Mouse (Mus musculus): ENCODE data around the gene Col4a2.
A peak's percentile ranks its signal among the peaks of the same experiment; 100 is the strongest.

Gene Col4a2

DNA sequence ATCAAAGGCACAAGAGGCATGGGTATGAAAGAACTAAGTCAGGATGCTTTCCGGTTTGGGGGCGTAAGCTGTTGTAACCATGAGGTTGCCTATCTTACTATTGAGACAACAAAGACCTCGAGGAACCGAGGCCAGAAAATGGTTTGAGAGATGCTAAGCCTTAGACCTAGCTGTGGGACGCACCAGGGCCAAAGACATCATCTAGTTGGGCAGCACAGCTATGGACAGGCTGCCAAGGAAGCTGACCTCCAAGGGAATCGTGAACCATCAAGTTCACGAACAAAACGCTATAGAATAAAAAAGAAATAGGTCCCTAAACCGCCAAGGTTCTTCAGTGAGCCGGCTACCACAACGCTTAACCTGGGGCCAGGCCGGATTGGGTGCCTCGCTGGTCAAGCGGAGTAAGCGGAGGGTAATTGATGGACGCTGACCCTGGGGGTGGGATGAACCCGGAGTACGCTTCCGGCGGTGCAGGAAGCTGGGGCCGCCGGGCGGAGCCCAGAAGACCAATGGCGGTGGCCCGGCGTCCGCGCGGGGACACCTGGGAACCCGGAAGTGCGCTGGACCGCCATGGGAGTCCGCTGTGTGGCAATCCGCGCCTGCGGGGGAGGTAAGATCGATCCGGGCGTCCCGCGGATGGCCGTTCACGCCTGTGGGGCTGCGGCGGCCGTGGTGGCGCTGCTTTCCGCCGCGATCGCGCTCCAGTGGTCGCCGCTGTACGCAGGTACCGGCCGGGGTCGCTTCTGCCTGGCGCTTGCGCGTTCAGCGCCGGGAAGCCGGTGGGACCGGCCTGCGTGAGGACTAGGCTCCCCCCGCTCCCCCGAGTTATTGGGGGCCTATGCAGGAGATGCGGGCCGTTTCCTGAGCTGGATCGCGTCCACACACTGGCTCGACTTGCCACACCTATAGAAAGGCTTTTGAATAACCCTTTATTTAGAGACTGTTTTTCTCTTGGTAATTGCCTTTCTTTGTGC lies 184.7 kb downstream of the Col4a2 start, which contains the start of gene Naxd:
TSS of gene Naxd (plus strand) at position 490 of the 974 bp plus-strand sequence.
- DNase-seq (ENCODE audit: low read depth): peak; percentile 72

DNA sequence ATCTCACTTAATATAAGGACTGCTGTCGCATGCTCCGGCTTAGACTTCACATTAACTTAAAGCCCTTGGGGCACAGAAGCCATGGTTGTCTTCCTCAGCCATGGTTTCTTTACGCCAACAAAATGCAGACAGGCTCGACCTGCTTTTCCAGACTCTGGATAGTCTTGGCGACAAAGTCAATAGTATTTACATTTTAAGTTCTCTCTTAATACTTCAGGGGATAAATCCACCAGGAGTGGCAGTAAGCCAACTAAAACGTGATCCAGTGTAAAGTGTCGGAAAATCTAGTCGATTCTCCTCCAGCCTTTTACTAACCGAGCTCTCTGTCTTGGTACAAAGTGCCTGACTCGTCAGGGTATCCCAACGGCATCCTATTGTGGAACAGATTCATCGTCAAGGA lies 185.7 kb downstream of the Col4a2 start:
- no peak for DNase-seq (ENCODE audit: low read depth)

Measured in c-Kit-positive CD71-negative TER-119-negative erythroid progenitor cells, embryonic 14.5 days (primary cell).